Mouse (Mus musculus): ENCODE results near the gene Trir.
A peak's percentile ranks its signal among the peaks of the same experiment; 100 is the strongest.

Trir gene

GRCm38 (mm10) chr8:85026670-85027515 is at the start of gene Trir:
Gene Trir (plus strand): TSS chr8:85026823.
- DNase-seq = peak; percentile 97 to 98

GRCm38 (mm10) chr8:84977435-84978247 is 49.0 kb upstream of the Trir start:
- peak; percentile 47 to 50 for DNase-seq

GRCm38 (mm10) chr8:84978248-84978940 is 48.2 kb upstream of the Trir start, which contains the start of gene Junb:
Gene Junb (minus strand): TSS chr8:84978718.
- DNase-seq = peak; percentile 84 to 87

- peak; percentile 85 to 88 for DNase-seq
Measured at GRCm38 (mm10) chr8:84979599-84980421, 46.8 kb upstream of the Trir start.

DNA sequence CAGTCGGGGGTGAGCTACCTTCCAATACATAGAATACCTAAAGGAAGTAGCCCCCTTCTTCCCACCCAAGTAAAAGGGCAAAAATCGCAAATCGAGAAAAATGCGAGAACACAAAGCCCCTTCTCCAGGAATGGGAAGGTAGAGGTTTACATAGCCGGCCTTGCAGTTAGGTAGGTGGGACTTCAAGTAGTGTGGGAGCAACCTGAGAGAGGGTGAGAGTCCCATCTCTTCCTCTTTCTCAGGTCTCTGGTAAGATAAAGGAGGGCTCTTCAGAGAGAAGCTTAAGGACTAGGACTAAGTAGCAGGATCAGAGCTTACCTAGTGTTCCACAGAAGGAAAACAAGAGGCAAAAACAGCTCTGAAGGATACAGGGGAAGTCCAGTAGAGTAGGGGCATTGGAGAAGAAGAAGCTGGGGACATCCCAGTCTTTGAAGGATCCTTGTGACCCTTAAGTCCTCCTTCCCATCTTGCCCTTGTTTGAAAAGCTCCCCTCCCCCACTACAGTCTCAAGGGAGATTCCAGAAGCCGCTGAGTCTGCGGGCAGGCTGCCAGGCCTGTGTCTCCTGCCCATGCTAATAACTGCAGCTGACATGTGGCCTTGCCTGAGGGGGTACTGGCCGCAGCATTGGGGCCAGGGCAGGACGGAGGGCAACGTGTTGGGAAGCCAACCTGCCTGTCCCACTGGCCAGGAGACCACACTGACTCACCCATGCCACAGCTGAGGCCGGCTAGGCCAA is 45.8 kb upstream of the Trir start:
- peak; percentile 50 to 53 for DNase-seq

DNA sequence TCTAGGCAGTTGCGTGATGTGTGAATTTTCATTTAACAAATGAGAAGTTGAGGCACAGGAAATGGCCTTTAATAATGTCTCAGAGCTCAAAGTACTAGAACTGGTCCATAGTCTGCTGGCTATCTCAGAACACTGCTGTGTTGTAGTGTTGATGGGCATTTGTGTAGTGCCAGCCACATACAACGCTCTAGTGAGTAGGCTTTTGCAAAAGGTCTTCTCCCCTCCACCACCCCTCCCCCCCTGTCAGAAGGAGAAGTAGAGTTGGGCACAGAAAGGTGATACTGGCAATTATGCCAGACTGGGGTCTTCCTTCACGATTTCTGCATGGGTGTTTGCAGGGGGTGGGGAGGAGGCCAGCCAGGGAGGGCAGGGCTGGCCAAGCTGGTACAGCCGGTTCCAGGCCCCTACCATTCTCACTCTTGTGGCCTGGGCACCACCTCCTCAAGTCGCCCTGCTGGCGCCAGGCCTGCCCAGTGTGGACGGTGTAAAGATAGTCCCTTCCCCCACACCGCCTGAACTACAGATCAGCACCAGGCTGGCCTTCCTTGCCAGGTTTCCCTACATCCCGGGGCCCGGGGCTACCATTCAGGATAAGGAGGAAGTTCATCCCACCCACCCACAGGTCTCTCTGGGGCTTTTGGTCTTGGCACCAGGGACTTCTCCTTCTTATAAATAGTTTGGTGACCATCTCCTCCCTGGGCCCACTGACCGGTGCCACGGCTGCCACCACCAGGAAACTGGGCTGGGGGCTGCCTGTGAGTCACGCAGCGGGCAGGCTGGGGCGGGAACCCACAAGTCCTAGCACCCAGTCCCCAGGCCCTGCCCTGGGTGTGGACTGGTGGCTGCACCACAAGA is 44.8 kb upstream of the Trir start:
- no peak for DNase-seq

DNA sequence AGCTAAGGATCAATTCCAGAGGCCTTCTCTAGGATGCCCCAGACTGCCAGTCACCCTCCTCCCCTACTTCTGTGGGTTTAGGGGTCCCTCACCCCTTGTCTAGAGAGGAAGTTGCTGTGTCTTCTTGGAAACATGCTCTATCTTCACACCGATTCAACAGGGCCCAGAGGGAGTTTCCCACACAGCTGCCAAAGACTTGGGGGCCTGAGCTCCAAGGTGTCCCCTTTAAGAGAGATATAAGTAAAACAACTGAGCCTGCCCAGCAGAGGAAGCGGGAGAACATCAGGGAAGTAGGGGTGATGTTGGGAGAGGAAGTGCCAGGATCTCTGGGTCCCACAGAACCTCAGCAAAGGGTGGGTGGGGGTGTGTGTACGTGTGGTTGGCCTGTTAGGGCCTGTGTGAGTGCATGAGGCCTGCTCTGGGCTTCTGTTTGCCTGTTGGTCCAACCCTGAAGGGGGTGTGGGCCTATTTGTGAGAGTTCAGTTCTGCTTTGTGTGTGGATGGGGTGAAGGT is 44.1 kb upstream of the Trir start:
- no peak for DNase-seq

- no peak for DNase-seq
Measured at GRCm38 (mm10) chr8:84984294-84985048, 42.2 kb upstream of the Trir start.

GRCm38 (mm10) chr8:84985049-84985683 is 41.5 kb upstream of the Trir start:
- no peak for DNase-seq

GRCm38 (mm10) chr8:84985684-84986378 is 40.8 kb upstream of the Trir start:
- peak; percentile 86 to 91 for DNase-seq

GRCm38 (mm10) chr8:84986379-84986945 is 40.2 kb upstream of the Trir start:
- DNase-seq = no peak

DNA sequence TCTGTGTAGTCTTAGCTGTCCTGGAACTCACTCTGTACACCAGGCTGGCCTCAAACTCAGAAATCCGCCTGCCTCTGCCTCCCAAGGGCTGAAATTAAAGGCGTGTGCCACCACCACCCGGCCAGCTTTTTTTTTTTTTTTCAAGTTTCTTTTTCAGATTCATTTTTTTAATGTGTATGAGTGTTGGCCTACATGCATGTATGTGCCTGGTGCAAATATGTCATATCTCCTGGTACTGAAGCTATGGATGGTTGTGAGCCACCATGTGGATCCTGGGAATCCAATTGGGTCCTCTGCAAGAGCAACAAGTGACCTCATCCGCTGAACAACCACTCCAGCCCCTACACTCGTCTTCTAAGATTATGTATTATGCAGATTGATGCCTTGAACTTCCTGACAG is 39.2 kb upstream of the Trir start:
- no peak for DNase-seq

DNA sequence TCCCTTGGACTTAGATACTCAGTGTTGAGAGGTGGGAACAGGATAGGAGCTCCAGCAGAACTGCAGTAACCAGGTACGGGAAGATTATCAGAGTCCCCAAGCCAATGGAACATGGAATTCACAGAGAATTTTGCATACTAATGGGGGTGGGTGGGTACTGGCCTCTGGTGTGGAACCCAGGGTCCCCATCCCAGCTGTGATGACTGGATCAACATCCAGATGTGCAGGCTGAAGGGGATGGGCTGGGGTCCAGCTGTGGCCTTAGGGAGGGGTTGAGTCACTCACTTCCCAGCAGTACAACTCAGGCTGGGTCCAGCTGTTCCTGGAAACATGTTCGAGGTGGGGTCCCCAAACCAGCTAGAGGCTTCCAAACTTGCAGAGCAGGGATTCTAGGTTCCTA is 38.7 kb upstream of the Trir start:
- no peak for DNase-seq

GRCm38 (mm10) chr8:84989311-84989731 is 37.3 kb upstream of the Trir start:
- DNase-seq = peak in 1 of 2 experiments; percentile 27

DNA sequence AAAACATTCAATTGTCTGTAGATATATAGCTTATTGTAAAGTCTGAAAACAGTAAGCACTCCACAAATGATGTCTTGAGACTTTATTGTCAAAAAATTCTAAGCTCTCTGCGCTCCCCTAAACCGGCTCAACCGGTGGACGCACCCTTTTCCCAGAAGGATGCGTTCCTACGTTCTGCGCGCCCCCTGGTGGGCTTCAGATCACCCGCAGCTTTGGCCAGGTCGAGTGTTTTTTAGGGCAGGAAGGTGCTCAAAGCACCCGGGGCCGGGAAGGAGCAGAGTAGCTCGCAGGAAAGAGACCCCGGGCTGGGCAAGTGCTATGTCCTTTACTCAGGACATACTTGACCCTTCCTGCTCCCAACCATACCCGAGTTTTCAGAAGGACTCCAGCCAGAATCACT is 36.8 kb upstream of the Trir start:
- peak; percentile 90 to 92 for DNase-seq

GRCm38 (mm10) chr8:84990349-84990748 is 36.3 kb upstream of the Trir start, which contains the start of gene Hook2:
Gene Hook2 (plus strand): TSS chr8:84990603.
- DNase-seq = peak; percentile 95 to 98

- DNase-seq = no peak
Measured at GRCm38 (mm10) chr8:84990836-84991235, 35.8 kb upstream of the Trir start.

DNA sequence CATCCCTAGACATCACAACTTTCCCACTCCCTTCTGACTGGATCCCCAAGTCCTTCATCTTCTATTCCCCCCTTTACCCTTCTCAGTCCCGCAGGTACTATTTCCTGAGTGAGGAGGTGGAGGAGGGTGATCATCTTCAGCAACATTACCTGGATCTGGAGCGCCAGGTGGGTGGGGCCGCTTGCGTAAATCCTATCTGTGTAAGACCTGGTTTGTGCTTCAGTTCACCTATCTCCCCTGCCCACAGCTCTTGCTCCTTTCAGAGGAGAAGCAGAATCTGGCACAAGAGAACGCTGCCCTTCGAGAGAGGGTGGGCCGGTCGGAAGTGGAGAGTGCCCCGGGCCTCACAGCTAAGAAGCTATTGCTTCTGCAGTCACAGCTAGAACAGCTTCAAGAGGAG is 32.2 kb upstream of the Trir start:
- DNase-seq = no peak

All from cerebellum, postnatal 36 days (tissue).